Mouse (Mus musculus): ENCODE data around the gene Mnx1.

GRCm38 (mm10) chr5:29474246-29474960 is 3.9 kb downstream of the Mnx1 start:
- TF ChIP-seq MYOG (IDR thresholded peaks at IDR 0.05; ENCODE audit: control insufficient read depth, extremely low read depth, insufficient read length) (no peak), CTCF (IDR thresholded peaks at IDR 0.05; ENCODE audit: control insufficient read depth, insufficient read depth, insufficient read length) (no peak)
